Mouse (Mus musculus) adrenal gland, adult 2 months (tissue): ENCODE measurements at regions not wholly inside any gene's neighbourhood (a gene's known extent, or its start where the extent isn't known, plus 50 kb on each side); places are given as distances from the start of the nearest gene placed in this dataset.
A peak's percentile ranks its signal among the peaks of the same experiment; 100 is the strongest.

Source experiments
- DNase-seq: peaks from one replicate; pipeline ENCODE4 v3.0.0; 2021

- no peak for DNase-seq
Observed at GRCm38 (mm10) chr10:42131798-42132197, 113.6 kb upstream of the Armc2 start.

DNA sequence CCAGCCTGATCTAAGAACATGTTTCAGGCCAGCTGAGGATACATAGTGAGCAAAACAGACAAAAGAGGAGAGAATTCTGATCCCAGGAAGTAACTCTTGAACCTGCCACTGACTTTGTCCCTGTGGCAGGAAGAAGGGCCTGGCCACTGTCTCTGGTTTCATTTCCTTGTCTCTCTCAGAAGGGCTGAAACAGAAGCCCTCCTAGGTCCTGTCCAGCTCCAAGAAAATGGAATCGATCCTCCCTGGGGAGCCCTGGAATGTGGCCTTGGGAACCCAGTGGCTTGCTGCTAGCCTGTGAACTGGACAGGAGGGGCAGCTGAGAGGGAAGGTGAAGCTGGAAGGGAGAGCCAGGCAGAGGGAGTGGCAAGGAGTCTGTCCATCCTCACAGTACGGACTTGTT lies 113.1 kb upstream of the Armc2 start:
- no peak for DNase-seq

GRCm38 (mm10) chr10:42127865-42128419 lies 109.7 kb upstream of the Armc2 start:
- DNase-seq, result no peak

DNA sequence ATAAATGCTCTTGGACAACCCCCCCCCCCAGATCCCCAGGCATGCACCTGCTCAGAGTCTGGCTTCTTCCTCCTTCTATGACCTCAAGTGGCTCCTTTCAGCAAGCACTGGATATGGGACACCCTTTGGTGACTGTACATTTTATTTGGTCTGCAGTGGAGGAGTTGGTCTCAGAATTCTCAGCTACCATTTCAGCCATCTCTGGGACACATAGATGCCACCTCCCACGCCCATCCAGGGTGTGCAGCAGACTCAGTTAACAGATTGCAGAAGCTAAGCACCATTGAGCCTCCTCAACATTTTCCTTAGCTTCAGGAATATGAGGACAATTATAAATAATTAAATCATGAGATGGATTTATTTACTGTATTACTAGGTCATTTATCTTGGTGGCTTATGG lies 108.6 kb upstream of the Armc2 start:
- no peak for DNase-seq

DNA sequence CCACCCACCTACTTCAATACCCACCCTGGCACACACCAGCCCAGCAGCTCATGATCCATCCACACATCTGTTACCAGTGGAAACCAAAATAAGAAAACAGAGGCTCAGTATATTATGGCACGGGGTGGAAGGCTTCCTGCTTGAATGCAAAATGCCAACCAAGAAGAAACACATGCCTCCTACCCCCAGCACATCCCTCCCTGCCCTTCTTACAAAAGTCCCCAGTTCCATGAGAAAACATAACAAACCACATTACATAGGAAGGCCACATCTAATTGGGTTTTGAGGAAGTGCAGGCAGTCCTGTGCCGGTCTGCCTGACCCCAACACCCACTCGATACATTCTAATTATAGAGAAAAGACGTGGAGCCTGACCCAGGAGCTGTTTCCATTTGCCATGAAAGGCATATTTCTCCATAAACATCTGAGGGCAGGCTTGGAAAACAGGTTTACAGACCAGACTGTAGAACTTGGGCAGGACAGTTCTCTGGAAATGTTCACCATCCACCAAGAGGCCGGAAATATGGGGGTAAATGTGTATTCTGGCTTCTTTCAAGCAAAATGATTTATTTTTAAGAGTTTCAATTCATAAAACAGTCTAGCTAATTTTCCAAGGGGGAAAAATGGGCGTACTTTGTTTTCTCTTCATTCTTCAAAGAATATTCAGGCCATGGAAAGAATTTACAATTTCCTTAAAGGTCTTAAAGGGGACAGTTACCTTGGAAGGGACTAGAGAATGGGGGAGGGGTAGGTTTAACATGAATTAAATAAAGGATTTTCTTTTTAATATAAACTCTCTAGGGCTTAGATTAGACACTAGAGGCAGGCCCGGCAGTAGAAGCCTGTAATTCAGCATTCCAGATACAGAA lies 104.8 kb upstream of the Armc2 start:
- no peak for DNase-seq

DNA sequence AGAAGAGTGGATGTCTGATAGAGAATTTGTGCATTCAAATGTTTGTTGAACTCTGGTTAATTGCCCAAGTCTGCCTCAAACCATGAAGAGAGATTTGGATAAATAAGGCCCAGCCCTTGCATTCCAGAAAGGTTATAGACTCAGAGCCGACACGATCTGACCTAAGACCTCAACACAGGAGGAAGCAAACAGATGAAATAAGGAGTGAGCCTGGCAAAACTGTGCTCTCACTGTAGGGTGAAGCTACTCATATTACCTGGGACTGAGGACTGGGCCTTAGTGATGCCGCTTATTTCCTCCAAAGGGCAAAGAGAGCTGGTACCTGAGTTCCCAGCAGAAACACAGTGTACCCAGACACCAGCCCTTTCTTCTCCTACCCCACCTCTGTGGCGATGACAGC lies 103.7 kb upstream of the Armc2 start:
- DNase-seq, result no peak

DNA sequence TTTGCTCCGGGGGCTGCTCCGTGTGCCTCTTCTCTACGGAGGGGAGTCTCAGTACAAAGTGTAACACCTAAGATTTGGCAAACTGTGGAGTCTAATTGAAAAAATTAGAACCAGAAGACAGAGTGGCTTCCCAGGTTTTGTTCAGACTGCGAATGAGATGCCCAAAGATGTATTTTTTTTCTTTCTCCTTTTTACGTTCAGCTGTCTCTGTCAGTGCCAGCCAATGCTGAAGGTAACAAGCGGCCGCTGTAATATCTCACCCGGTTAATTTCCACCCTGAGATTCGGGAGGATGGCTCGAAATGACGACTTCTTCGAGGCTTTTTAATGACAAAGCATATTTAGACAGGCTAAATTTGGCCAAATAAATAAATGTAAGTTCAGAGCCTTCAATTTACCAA lies 101.1 kb upstream of the Armc2 start:
- no peak for DNase-seq

DNA sequence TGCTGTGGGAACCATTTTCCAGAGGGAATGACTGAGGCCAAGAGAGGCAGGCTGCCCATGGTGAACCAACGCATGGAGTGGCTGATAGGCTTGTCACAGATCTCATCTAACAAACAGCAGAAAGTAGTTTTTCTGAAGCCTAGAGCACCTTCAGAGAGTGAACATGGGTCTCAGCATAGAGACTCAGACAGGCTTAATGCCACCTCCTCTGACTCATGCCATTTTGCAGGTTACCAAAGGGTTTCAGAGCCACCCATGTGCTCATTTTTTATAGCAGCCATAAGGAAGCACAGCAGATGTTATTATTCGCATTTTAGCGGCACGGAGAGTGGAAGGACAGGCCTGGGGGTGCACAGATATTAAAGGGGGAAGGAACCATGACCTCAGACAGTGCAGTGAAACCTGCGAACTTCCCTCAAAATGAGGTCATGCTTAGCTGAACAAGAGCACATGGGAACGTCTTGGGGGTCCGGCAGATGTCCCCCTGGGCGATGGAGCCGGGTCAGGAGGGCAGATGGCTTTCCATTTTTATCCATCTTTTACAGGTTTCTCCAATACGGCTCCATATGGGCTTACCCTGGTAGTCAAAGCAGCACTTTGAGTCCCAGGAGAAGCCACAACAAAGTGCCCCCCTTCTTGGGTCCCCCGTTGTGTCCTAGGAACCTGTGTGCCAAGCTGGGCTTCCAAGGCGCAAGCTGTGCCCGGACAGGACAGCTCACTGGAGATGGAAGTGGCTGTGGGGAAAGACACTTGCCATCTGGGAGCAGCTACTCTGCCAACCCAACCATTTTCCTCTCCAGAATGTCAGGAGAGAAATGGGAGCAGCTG lies 100.3 kb upstream of the Armc2 start:
- no peak for DNase-seq

DNA sequence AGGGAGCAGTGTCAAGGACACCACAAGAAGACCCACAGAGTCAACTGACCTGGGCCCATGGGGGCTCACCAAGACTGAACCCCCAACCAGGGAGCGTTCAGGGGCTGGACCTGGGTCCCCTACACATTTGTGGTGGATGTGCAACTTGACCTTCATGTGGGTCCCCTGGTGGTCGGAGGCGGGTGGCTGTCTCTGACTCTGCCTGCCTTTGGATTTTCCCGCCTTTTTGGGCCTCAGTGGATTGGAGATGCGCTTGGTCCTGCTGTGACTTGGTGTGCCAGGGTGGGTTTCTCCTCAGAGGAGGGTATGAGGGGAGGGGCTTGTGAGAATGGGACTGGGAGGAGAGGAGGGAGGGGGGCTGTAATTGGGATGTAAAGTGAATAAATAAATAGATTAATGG lies 99.3 kb upstream of the Armc2 start:
- DNase-seq, result no peak

DNA sequence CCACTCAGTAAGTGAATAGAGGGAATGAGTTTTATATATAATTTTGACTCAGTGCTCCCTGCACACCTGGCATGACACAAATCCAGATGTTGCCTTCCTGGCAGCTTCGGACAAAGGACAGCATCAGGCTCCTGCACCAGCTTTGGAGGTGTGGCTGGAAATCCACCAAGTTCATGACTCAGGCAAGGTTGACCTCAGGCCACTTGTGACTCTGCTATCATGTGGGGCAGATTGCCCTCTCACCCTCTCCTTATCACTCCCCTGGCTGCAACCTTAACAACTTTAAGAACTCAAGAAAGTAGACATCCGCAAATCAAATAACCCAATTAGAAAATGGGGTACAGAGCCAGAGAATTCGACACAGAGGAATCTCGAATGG lies 97.7 kb upstream of the Armc2 start:
- DNase-seq, result peak; percentile 75

GRCm38 (mm10) chr10:42115224-42115919 lies 97.1 kb upstream of the Armc2 start:
- no peak for DNase-seq

GRCm38 (mm10) chr10:42110704-42111103 lies 92.5 kb upstream of the Armc2 start:
- DNase-seq, result no peak

DNA sequence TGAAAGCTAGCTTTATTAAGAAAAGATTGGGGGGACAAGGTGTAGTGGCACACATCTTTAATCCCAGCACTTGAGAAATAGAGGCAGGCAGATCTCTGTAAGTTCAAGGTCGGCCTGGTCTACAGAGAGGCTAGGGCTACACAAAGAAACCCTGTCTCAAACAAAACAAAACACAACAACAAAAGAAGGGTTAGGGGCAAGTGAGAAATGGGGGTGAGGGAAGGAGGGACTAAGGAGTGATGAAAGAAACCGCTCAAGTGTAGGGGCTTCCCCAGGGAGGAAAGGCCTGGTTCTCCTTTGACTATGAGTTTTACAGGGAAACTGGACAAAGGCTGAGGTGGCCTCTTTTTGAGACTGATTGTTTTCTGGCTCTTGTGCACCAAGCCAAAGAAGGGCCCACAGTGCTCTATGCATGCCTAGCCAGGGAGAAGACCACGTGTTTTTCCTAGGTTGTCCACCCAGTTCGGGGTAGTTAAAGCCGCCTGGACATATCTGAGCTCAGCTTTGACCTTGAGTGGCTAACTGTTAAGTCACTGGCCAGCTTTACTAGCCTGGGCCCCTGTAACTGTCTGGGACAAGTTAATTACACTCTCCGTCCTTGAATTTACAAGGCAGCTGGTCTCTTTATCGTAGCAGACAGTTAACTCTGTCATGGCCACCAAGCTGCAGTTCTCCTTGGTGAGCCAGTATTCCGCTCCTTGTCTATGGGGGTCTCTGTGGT lies 90.2 kb upstream of the Armc2 start:
- DNase-seq, result peak; percentile 69

GRCm38 (mm10) chr10:42107437-42108293 lies 89.4 kb upstream of the Armc2 start:
- DNase-seq, result peak; percentile 50

- no peak for DNase-seq
Observed at GRCm38 (mm10) chr10:42106611-42107010, 88.4 kb upstream of the Armc2 start.

- no peak for DNase-seq
Observed at GRCm38 (mm10) chr10:42105083-42105482, 86.8 kb upstream of the Armc2 start.

GRCm38 (mm10) chr10:42102320-42102719 lies 84.1 kb upstream of the Armc2 start:
- no peak for DNase-seq

- DNase-seq, result no peak
Observed at GRCm38 (mm10) chr10:42101096-42101495, 82.9 kb upstream of the Armc2 start.

GRCm38 (mm10) chr10:42096924-42097323 lies 78.7 kb upstream of the Armc2 start:
- no peak for DNase-seq

DNA sequence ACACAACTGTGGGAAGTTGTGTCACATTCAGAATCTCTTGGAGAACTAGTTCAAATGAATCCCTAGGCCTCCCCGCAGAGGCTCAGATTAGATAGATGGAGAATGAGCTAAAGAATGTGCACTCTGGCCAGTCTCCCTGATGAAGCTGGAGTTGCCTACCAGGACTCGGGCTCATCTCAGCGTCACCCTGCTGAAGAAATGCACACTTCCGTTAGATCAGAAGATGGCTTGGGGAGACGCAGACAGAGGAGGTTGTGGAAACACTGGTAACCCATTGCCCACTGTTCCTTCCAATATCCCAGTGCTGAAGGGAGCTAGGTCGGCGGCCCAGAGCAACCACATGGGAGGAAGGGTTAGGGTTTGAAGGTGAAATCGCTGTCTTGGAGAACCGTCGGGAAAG lies 77.7 kb upstream of the Armc2 start:
- no peak for DNase-seq
